ENCODE assay signal across 20 mouse cellular contexts in genomic region chr2:137096981-137097460, GRCm38 (mm10). TPM values are rescaled to one million over a fixed set of nuclear protein-coding genes. Genes with fewer than 3 reads are reported as not detected.
DNase-seq lines count a peak whose midpoint lies in the region; ATAC-seq and TF ChIP-seq lines count a peak whose summit lies in the region.
"Had no signal": no experiment of that assay in that cellular context is flagged by ENCODE, and none has a peak within 500 bp of the region (broad histone marks: within the 10 kb centered on the region; RNA-seq: fewer than 3 reads in every experiment).

No protein-coding gene starts in this region.

- no peak for TF ChIP-seq CTCF in ES-Bruce4 (IDR thresholded peaks at IDR 0.05; ENCODE audit: low read depth, low read length)

- H3K27me3 ChIP-seq in heart, embryonic 10.5 days (ENCODE audit: insufficient read depth, poor library complexity, severe bottlenecking) = no peaks in the 10 kb centered on the region
- no peaks in the 10 kb centered on the region for H3K27me3 ChIP-seq in ES-Bruce4 (ENCODE audit: control insufficient read depth, insufficient read depth, low read length, poor library complexity, severe bottlenecking)
- H3K27me3 ChIP-seq in limb, embryonic 10.5 days (ENCODE audit: low read depth, poor library complexity, severe bottlenecking) = peaks cover 26% of the 10 kb centered on the region; the same call in 1 of the 2 replicates
- H3K27me3 ChIP-seq: embryonic facial prominence, embryonic 12.5 days had no signal

- no peak overlapping the region for H3K9ac ChIP-seq in ES-Bruce4 (ENCODE audit: low read depth, poor library complexity, severe bottlenecking)
- H3K9ac ChIP-seq: embryonic facial prominence, embryonic 12.5 days; liver, postnatal 0 days had no signal

- ATAC-seq in megakaryocyte, adult 5-6 weeks (ENCODE audit: poor library complexity, severe bottlenecking) = no peak
- ATAC-seq: forebrain, embryonic 14.5 days; hindbrain, embryonic 16.5 days; liver, postnatal 0 days had no signal

- TF ChIP-seq POLR2A in ES-Bruce4 (IDR thresholded peaks at IDR 0.05; ENCODE audit: insufficient read depth, low read length) = no peak

- H3K27ac ChIP-seq in heart, embryonic 10.5 days = peak overlapping the region; percentile 44; the same call in 1 of the 2 replicates
- peak overlapping the region; percentile 78 for H3K27ac ChIP-seq in ES-Bruce4 (ENCODE audit: insufficient read depth, low read length)
- peak overlapping the region; percentile 38; the same call in 1 of the 2 replicates for H3K27ac ChIP-seq in limb, embryonic 10.5 days

- 0 out of 2 replicates have a peak, but pooled peaks have one; percentile 7 for TF ChIP-seq EP300 in ES-Bruce4 (IDR thresholded peaks at IDR 0.05; ENCODE audit: insufficient read depth, low read depth, low read length)

- intact Hi-C loops in heart, postnatal 10 days (cut with DNase I) = loop anchor here (5.0 kb wide), 1 partner anchor 90 kb away; no protein-coding TSS in a partner anchor

- H3K4me1 ChIP-seq in heart, embryonic 10.5 days = peaks cover 46% of the 10 kb centered on the region
- peaks cover 15% of the 10 kb centered on the region for H3K4me1 ChIP-seq in ES-Bruce4 (ENCODE audit: control insufficient read depth, insufficient read depth, low read length)
- peaks cover 73% of the 10 kb centered on the region for H3K4me1 ChIP-seq in limb, embryonic 10.5 days

- DNase-seq in heart, embryonic 10.5 days (ENCODE audit: low spot score) = no peak
- no peak for DNase-seq in heart, postnatal 10 days
- DNase-seq in kidney, postnatal 10 days = peak; percentile 31
- DNase-seq in kidney, postnatal 14 days = no peak
- no peak for DNase-seq in limb, embryonic 10.5 days (ENCODE audit: low spot score)
- DNase-seq: adrenal gland, adult 2 months; B cell, adult 2 months; cerebellum, adult 2 months; cerebellum, postnatal 36 days; heart, postnatal 36 days; kidney, adult 2 months; layer of hippocampus, postnatal 36 days; liver, postnatal 0 days had no signal

- H3K9me3 ChIP-seq in heart, embryonic 10.5 days = no peaks in the 10 kb centered on the region
- H3K9me3 ChIP-seq in ES-Bruce4 (replicated peaks; ENCODE audit: control insufficient read depth, insufficient read depth, low read length, poor library complexity, severe bottlenecking) = no peaks in the 10 kb centered on the region
- H3K9me3 ChIP-seq in limb, embryonic 10.5 days (replicated peaks) = no peaks in the 10 kb centered on the region
- H3K9me3 ChIP-seq: embryonic facial prominence, embryonic 12.5 days had no signal

- 21% methylated on average over 5 of the region's 5 CpGs for WGBS in heart, embryonic 10.5 days
- 2% methylated on average over 2 of the region's 5 CpGs for WGBS in limb, embryonic 10.5 days

- H3K36me3 ChIP-seq in heart, embryonic 10.5 days = peaks cover 95% of the 10 kb centered on the region
- no peaks in the 10 kb centered on the region for H3K36me3 ChIP-seq in ES-Bruce4 (ENCODE audit: control insufficient read depth, insufficient read depth, low read length, poor library complexity, severe bottlenecking)
- H3K36me3 ChIP-seq in limb, embryonic 10.5 days = peaks cover 63% of the 10 kb centered on the region

- H3K4me3 ChIP-seq in heart, embryonic 10.5 days = no peak overlapping the region
- no peak overlapping the region for H3K4me3 ChIP-seq in ES-Bruce4 (ENCODE audit: low read depth, low read length)
- H3K4me3 ChIP-seq in limb, embryonic 10.5 days = no peak overlapping the region
- H3K4me3 ChIP-seq: embryonic facial prominence, embryonic 12.5 days; erythroblast, embryonic 14.5 days had no signal

RNA-seq across cellular contexts. Expression of gene Jag1, which starts 19.4 kb away (rescaled TPM):
- polyA plus RNA-seq in heart, embryonic 10.5 days (2016; fragmentation: Nextera tagmentation; extraction: Ambion mirVana) = 21.6 and 23.2 TPM in 2 replicates
- 10 to 100 TPM; 17.9 to 20.6 TPM for total RNA-seq in heart, postnatal 10 days (2021)
- 10.3 and 11.4 TPM in 2 replicates for polyA plus RNA-seq in ES-Bruce4 (2011; ENCODE audit: insufficient read depth, insufficient read length, low read depth, missing spikeins)
- 7.6 and 14.7 TPM in 2 replicates for polyA plus RNA-seq in limb, embryonic 10.5 days (2016; fragmentation: Nextera tagmentation; extraction: Ambion mirVana)
- 0.57 and 0.94 TPM in 2 replicates for total RNA-seq in megakaryocyte, adult 5-6 weeks (2015)
- 0.61 and 0.81 TPM in 2 replicates for total RNA-seq in megakaryocyte, adult 5-6 weeks (2017)
- total RNA-seq: megakaryocyte-erythroid progenitor cell, adult 5-6 weeks had no signal
- polyA plus RNA-seq: erythroblast, embryonic 14.5 days had no signal
